Mouse (Mus musculus): Measurements from ENCODE around the gene Fstl4. TPM values are rescaled to one million over a fixed set of nuclear protein-coding genes. Genes with fewer than 3 reads are reported as not detected.

Gene Fstl4
- total RNA-seq, 2 experiments from 2014 or later: 12.4 to 13.9 TPM

GRCm38 (mm10) chr11:52889527-52889926 is 125.1 kb downstream of the Fstl4 start:
- DNase-seq (ENCODE audit: extremely low spot score in 1 of 2, low spot score in 1 of 2): no peak

- no peak for DNase-seq (ENCODE audit: extremely low spot score in 1 of 2, low spot score in 1 of 2)
These were observed 125.7 kb downstream of the Fstl4 start for GRCm38 (mm10) chr11:52890156-52890555.

GRCm38 (mm10) chr11:52904101-52904500 is 139.7 kb downstream of the Fstl4 start:
- no peak for DNase-seq (ENCODE audit: extremely low spot score in 1 of 2, low spot score in 1 of 2)

GRCm38 (mm10) chr11:52910788-52911187 is 146.4 kb downstream of the Fstl4 start:
- no peak for DNase-seq (ENCODE audit: extremely low spot score in 1 of 2, low spot score in 1 of 2)

- DNase-seq (ENCODE audit: extremely low spot score in 1 of 2, low spot score in 1 of 2): no peak
These were observed 150.0 kb downstream of the Fstl4 start for GRCm38 (mm10) chr11:52914431-52914830.

GRCm38 (mm10) chr11:52915648-52916047 is 151.2 kb downstream of the Fstl4 start:
- DNase-seq (ENCODE audit: extremely low spot score in 1 of 2, low spot score in 1 of 2): no peak

- no peak for DNase-seq (ENCODE audit: extremely low spot score in 1 of 2, low spot score in 1 of 2)
These were observed 155.0 kb downstream of the Fstl4 start for GRCm38 (mm10) chr11:52919231-52919960.

GRCm38 (mm10) chr11:52924196-52924595 is 159.8 kb downstream of the Fstl4 start:
- no peak for DNase-seq (ENCODE audit: extremely low spot score in 1 of 2, low spot score in 1 of 2)

- DNase-seq (ENCODE audit: extremely low spot score in 1 of 2, low spot score in 1 of 2): no peak
These were observed 163.9 kb downstream of the Fstl4 start for GRCm38 (mm10) chr11:52928321-52928720.

GRCm38 (mm10) chr11:52939336-52940070 is 175.1 kb downstream of the Fstl4 start:
- DNase-seq (ENCODE audit: extremely low spot score in 1 of 2, low spot score in 1 of 2): no peak

- no peak for DNase-seq (ENCODE audit: extremely low spot score in 1 of 2, low spot score in 1 of 2)
These were observed 178.5 kb downstream of the Fstl4 start for GRCm38 (mm10) chr11:52942967-52943366.

- DNase-seq (ENCODE audit: extremely low spot score in 1 of 2, low spot score in 1 of 2): no peak
These were observed 190.6 kb downstream of the Fstl4 start for GRCm38 (mm10) chr11:52954995-52955394.

- DNase-seq (ENCODE audit: extremely low spot score in 1 of 2, low spot score in 1 of 2): no peak
These were observed 204.4 kb downstream of the Fstl4 start for GRCm38 (mm10) chr11:52968809-52969208.

GRCm38 (mm10) chr11:52970396-52970795 is 206.0 kb downstream of the Fstl4 start:
- no peak for DNase-seq (ENCODE audit: extremely low spot score in 1 of 2, low spot score in 1 of 2)

GRCm38 (mm10) chr11:52986986-52987385 is 222.6 kb downstream of the Fstl4 start:
- no peak for DNase-seq (ENCODE audit: extremely low spot score in 1 of 2, low spot score in 1 of 2)

GRCm38 (mm10) chr11:52994688-52995087 is 230.3 kb downstream of the Fstl4 start:
- no peak for DNase-seq (ENCODE audit: extremely low spot score in 1 of 2, low spot score in 1 of 2)

GRCm38 (mm10) chr11:52996434-52997093 is 232.1 kb downstream of the Fstl4 start:
- no peak for DNase-seq (ENCODE audit: extremely low spot score in 1 of 2, low spot score in 1 of 2)

- DNase-seq (ENCODE audit: extremely low spot score in 1 of 2, low spot score in 1 of 2): no peak
These were observed 233.0 kb downstream of the Fstl4 start for GRCm38 (mm10) chr11:52997421-52997820.

GRCm38 (mm10) chr11:53000226-53000625 is 235.8 kb downstream of the Fstl4 start:
- DNase-seq (ENCODE audit: extremely low spot score in 1 of 2, low spot score in 1 of 2): no peak

GRCm38 (mm10) chr11:53003361-53003760 is 238.9 kb downstream of the Fstl4 start:
- no peak for DNase-seq (ENCODE audit: extremely low spot score in 1 of 2, low spot score in 1 of 2)

GRCm38 (mm10) chr11:53003811-53004210 is 239.4 kb downstream of the Fstl4 start:
- DNase-seq (ENCODE audit: extremely low spot score in 1 of 2, low spot score in 1 of 2): no peak

Data from layer of hippocampus, postnatal 25 days (tissue).